Mouse (Mus musculus) cortical plate, adult 2 months (tissue): ENCODE measurements around the gene Sobp.

Experiments used
- CTCF ChIP-seq: fragments of 200-500 bp; IDR thresholded peaks from 2 replicates; pipeline ENCODE4 v1.5.1; 2011; ENCODE audit warnings: mild to moderate bottlenecking, control low read depth, low read length; ENCODE audit not compliant: insufficient read depth; ENCODE audit errors: extremely low read depth
- POLR2A ChIP-seq: fragments of 200-500 bp; IDR thresholded peaks from 2 replicates; pipeline ENCODE4 v1.6.1; 2011; ENCODE audit warnings: mild to moderate bottlenecking, low read length, control low read depth; ENCODE audit not compliant: insufficient read depth; ENCODE audit errors: extremely low read depth

DNA sequence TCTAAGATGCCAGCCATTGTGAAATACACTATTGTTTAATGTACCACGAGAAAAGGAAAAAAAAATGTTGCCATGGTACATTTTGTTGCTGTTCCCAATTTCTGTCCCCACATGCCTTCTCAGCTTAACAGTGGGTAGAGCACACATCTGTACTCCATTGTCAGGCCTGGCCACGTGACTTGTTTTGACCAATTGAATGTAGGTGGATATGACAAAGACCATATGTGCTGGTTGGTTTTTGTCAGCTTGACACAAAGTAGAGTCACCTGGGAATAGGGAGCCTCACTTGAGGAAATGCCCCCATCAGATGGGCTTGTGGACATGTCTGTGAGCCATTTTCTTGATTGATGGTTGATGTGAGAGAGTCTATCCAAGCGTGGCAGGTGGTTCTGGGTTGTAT, 29.5 kb upstream of the Sobp start:
- TF ChIP-seq CTCF: no peak
- no peak for TF ChIP-seq POLR2A
